Mouse (Mus musculus) frontal cortex, adult (tissue): ENCODE data around the gene Gm14410.
"Not testable (repeated sequence)": the region's sequence is repeated elsewhere in the genome, so short reads cannot be mapped to it uniquely, and the experiment has no call there.

Experiments
- ATAC-seq: cut with Nextera tagmentation; 2 replicates; pipeline ENCODE4 v1.9.2; 2017; ENCODE audit warnings: mild to moderate bottlenecking, moderate library complexity, mixed read lengths; ENCODE audit not compliant: low TSS enrichment

Gene Gm14410

GRCm38 (mm10) chr2:177206341-177206740 is at the start of gene Gm14410:
Gm14410 (minus strand) TSS chr2:177206421.
- ATAC-seq = not testable (repeated sequence)

GRCm38 (mm10) chr2:177247449-177247848 is 41.2 kb upstream of the Gm14410 start:
- not testable (repeated sequence) for ATAC-seq

- not testable (repeated sequence) for ATAC-seq
These were observed 24.2 kb upstream of the Gm14410 start for GRCm38 (mm10) chr2:177230461-177230860.

GRCm38 (mm10) chr2:177172749-177173148 is 33.5 kb downstream of the Gm14410 start:
- not testable (repeated sequence) for ATAC-seq
